Mouse (Mus musculus) liver, embryonic 14.5 days (tissue): ENCODE data around the gene Glce.

Experiments used
- CTCF ChIP-seq: IDR thresholded peaks from 2 replicates; pipeline ENCODE4 v1.5.1; 2016; ENCODE audit warnings: antibody characterized with exemption, low read depth, control low read depth
- EP300 ChIP-seq: IDR thresholded peaks from 2 replicates; pipeline ENCODE4 v1.6.1; 2016; ENCODE audit warnings: antibody characterized with exemption, low read depth

DNA sequence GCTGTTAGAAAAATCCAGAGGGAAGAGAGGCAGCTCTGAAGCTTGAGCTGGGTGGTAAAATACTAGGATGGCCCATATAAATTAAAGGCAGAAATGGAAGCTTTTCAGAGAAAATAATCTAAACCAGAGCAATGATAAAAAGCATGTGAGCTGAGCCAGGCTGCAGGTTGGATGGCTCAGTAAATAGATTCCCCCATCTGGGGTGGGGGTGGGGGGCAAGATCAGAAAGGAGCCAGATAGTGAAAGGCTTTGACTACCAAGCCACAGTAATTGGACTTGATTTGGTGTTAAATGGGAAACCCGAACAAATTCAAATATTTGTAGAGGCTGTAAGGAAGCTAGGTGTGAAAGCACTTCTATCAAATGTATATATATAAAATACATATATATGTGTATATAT is 1.8 kb upstream of the Glce start:
- TF ChIP-seq CTCF: no peak
- TF ChIP-seq EP300: no peak
